Mouse (Mus musculus) brain, embryonic 14.5 days (tissue): ENCODE data around the gene Nmd3.

ENCODE experiments used
- CTCF ChIP-seq: fragments of 200-500 bp; IDR thresholded peaks from 2 replicates; pipeline ENCODE4 v1.5.1; 2012; ENCODE audit warnings: inconsistent platforms, mild to moderate bottlenecking, moderate library complexity, borderline replicate concordance; ENCODE audit not compliant: insufficient read depth, insufficient read length; ENCODE audit errors: extremely low read depth
- POLR2A ChIP-seq: fragments of 200-500 bp; IDR thresholded peaks from 2 replicates; pipeline ENCODE4 v1.6.1; 2012; ENCODE audit warnings: mild to moderate bottlenecking, inconsistent platforms, borderline replicate concordance; ENCODE audit not compliant: poor library complexity, insufficient read depth, insufficient read length, severe bottlenecking; ENCODE audit errors: extremely low read depth

GRCm38 (mm10) chr3:69761195-69761594 is 39.4 kb downstream of the Nmd3 start:
- no peak for TF ChIP-seq CTCF
- no peak for TF ChIP-seq POLR2A
